In the genomic region with DNA sequence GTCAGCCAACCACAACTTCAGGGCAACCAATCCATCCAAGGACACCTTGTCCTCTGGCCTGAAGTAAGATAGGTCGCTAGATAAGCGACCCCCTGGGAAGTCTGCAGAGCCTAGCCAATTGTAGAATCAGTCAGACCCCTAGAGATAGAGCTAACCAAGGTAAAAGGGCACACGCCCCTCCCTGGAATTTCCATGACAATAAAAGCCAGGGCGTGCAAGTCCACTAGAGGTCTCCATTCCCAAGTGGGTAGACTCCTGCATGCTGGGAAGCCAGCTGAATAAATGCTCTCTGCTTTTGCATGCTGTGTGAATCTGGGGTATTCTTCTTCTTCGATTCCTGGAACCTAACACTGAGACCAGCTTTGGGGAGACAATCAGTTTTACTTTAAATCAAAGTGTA, we compare ENCODE assay signal across 32 mouse cellular contexts. TPM values are rescaled to one million over a fixed set of nuclear protein-coding genes. Genes with fewer than 3 reads are reported as not detected.
DNase-seq lines count a peak whose midpoint lies in the region; ATAC-seq and TF ChIP-seq lines count a peak whose summit lies in the region.
"Had no signal": no experiment of that assay in that cellular context is flagged by ENCODE, and none has a peak within 500 bp of the region (broad histone marks: within the 10 kb centered on the region; RNA-seq: fewer than 3 reads in every experiment).

No protein-coding gene starts in this region.

- no peak for DNase-seq in heart, adult 2 months
- DNase-seq in heart, postnatal 14 days, result no peak
- no peak for DNase-seq in liver, postnatal 0 days
- peak; percentile 97 for DNase-seq in R1 (ENCODE audit: low read depth, low spot score)
- DNase-seq in gastrocnemius, postnatal 25 days, result no peak
- DNase-seq in lung, postnatal 36 days, result no peak
- DNase-seq: adrenal gland, adult 2 months; adrenal gland, postnatal 36 days; cerebellum, adult 2 months; gastrocnemius, postnatal 36 days; heart, adult 18-20 months; heart, postnatal 10 days; kidney, adult 18-20 months; kidney, postnatal 36 days; liver; lung, adult 18-20 months; midbrain, embryonic 14.5 days; spleen, adult 18-20 months; thymus, postnatal 36 days had no signal

- H3K4me3 ChIP-seq in heart, adult 2 months, result no peak overlapping the region
- no peak overlapping the region for H3K4me3 ChIP-seq in liver, postnatal 0 days (ENCODE audit: low read depth, low read length)
- H3K4me3 ChIP-seq in liver, embryonic 12.5 days, result no peak overlapping the region
- H3K4me3 ChIP-seq: heart, embryonic 13.5 days; hindbrain, embryonic 10.5 days; hindbrain, embryonic 15.5 days had no signal

- no peak for TF ChIP-seq POLR2A in heart, adult 2 months (IDR thresholded peaks at IDR 0.05; ENCODE audit: insufficient read depth, low read depth, low read length)

- no peak for TF ChIP-seq EP300 in heart, adult 2 months (IDR thresholded peaks at IDR 0.05; ENCODE audit: insufficient read depth, low read depth, low read length)
- no peak for TF ChIP-seq EP300 in liver, postnatal 0 days (IDR thresholded peaks at IDR 0.05; ENCODE audit: low read depth)

- 74% methylated on average over 5 of the region's 5 CpGs for WGBS in heart, adult 2 months
- 48% methylated on average over 5 of the region's 5 CpGs for WGBS in liver, postnatal 0 days (ENCODE audit: insufficient replicate concordance)
- WGBS in liver, embryonic 12.5 days (ENCODE audit: insufficient replicate concordance), result 40% methylated on average over 5 of the region's 5 CpGs

- H3K36me3 ChIP-seq in heart, adult 2 months (ENCODE audit: control insufficient read depth, insufficient read depth, low read length), result no peaks in the 10 kb centered on the region
- H3K36me3 ChIP-seq in liver, postnatal 0 days (replicated peaks; ENCODE audit: insufficient read depth, low read length), result no peaks in the 10 kb centered on the region
- no peaks in the 10 kb centered on the region for H3K36me3 ChIP-seq in liver, embryonic 12.5 days
- H3K36me3 ChIP-seq: heart, embryonic 13.5 days; hindbrain, embryonic 10.5 days; hindbrain, embryonic 15.5 days had no signal

- H3K27me3 ChIP-seq in heart, adult 2 months (ENCODE audit: control insufficient read depth, insufficient read depth, low read length), result peaks cover 1% of the 10 kb centered on the region
- 0 out of 2 replicates have a peak, but pooled peaks cover 2% of the 10 kb centered on the region for H3K27me3 ChIP-seq in liver, postnatal 0 days (ENCODE audit: insufficient read depth, low read length)
- peaks cover 76% of the 10 kb centered on the region for H3K27me3 ChIP-seq in liver, embryonic 12.5 days (replicated peaks)
- H3K27me3 ChIP-seq: hindbrain, embryonic 15.5 days had no signal

- H3K9ac ChIP-seq in heart, adult 2 months (ENCODE audit: low read depth, low read length), result no peak overlapping the region
- no peak overlapping the region for H3K9ac ChIP-seq in liver, postnatal 0 days (replicated peaks)
- no peak overlapping the region for H3K9ac ChIP-seq in liver, embryonic 12.5 days
- H3K9ac ChIP-seq: heart, embryonic 13.5 days; hindbrain, embryonic 15.5 days had no signal

- H3K9me3 ChIP-seq in liver, postnatal 0 days (ENCODE audit: low read length), result no peaks in the 10 kb centered on the region
- H3K9me3 ChIP-seq in liver, embryonic 12.5 days (replicated peaks), result no peaks in the 10 kb centered on the region
- H3K9me3 ChIP-seq: heart, embryonic 13.5 days; hindbrain, embryonic 10.5 days; hindbrain, embryonic 15.5 days had no signal

- H3K79me2 ChIP-seq in heart, adult 2 months (replicated peaks; ENCODE audit: control insufficient read depth, insufficient read depth, low read length), result no peaks in the 10 kb centered on the region

- intact Hi-C loops in heart, adult 2 months (cut with DNase I), result no loop called here
- intact Hi-C loops in heart, postnatal 14 days (cut with DNase I), result no loop called here

- H3K4me2 ChIP-seq in liver, postnatal 0 days (ENCODE audit: low read depth, low read length), result no peak overlapping the region
- H3K4me2 ChIP-seq in liver, embryonic 12.5 days, result no peak overlapping the region
- H3K4me2 ChIP-seq: heart, embryonic 13.5 days; hindbrain, embryonic 15.5 days had no signal

- TF ChIP-seq CTCF in heart, adult 2 months (IDR thresholded peaks at IDR 0.05), result peak; percentile 30
- TF ChIP-seq CTCF in liver, postnatal 0 days (IDR thresholded peaks at IDR 0.05; ENCODE audit: low read depth), result 0 out of 2 replicates have a peak, but pooled peaks have one; percentile 2

- no peak for ATAC-seq in liver, postnatal 0 days
- ATAC-seq in liver, embryonic 12.5 days, result no peak
- ATAC-seq: forebrain, embryonic 14.5 days; inflammation-experienced regulatory T-cells, adult 6 months had no signal

- H3K4me1 ChIP-seq in heart, adult 2 months (ENCODE audit: control insufficient read depth, insufficient read depth, low read length), result peaks cover 8% of the 10 kb centered on the region
- H3K4me1 ChIP-seq in liver, postnatal 0 days (ENCODE audit: insufficient read depth), result no peaks in the 10 kb centered on the region
- H3K4me1 ChIP-seq in liver, embryonic 12.5 days, result no peaks in the 10 kb centered on the region

- H3K27ac ChIP-seq in heart, adult 2 months, result no peak overlapping the region
- no peak overlapping the region for H3K27ac ChIP-seq in liver, postnatal 0 days (ENCODE audit: low read depth)
- no peak overlapping the region for H3K27ac ChIP-seq in liver, embryonic 12.5 days
- H3K27ac ChIP-seq: heart, embryonic 13.5 days; hindbrain, embryonic 10.5 days had no signal

RNA-seq across cellular contexts. Expression of a gene that starts 18.1 kb away (rescaled TPM):
- 10 to 100 TPM; 75.0 to 75.5 TPM for total RNA-seq in heart, adult 2 months (2021)
- polyA plus RNA-seq in heart, adult 2 months (2012; rRNA removed), result 25.3 and 32.9 TPM in 2 replicates
- 10 to 100 TPM; 70.0 to 72.5 TPM for total RNA-seq in heart, postnatal 14 days (2021)
- polyA plus RNA-seq in liver, postnatal 0 days (2015; fragmentation: Nextera tagmentation; extraction: Ambion mirVana), result 17.5 and 20.0 TPM in 2 replicates
- 9.4 and 10.2 TPM in 2 replicates for polyA plus RNA-seq in liver, embryonic 12.5 days (2016; fragmentation: Nextera tagmentation; extraction: Ambion mirVana)
- 10 to 100 TPM; 41.5 to 43.0 TPM for total RNA-seq in gastrocnemius, postnatal 25 days (2021)

RNA-seq across cellular contexts. Expression of a gene that starts 20.1 kb away (rescaled TPM):
- not detected for total RNA-seq in heart, adult 2 months (2021)
- polyA plus RNA-seq in heart, adult 2 months (2012; rRNA removed), result not detected in 2 replicates
- total RNA-seq in heart, postnatal 14 days (2021), result not detected
- not detected in 2 replicates for polyA plus RNA-seq in liver, postnatal 0 days (2015; fragmentation: Nextera tagmentation; extraction: Ambion mirVana)
- polyA plus RNA-seq in liver, embryonic 12.5 days (2016; fragmentation: Nextera tagmentation; extraction: Ambion mirVana), result not detected in 2 replicates
- not detected for total RNA-seq in gastrocnemius, postnatal 25 days (2021)
- total RNA-seq: gastrocnemius, adult 18-20 months; gastrocnemius, postnatal 36 days; heart, adult 18-20 months; heart, postnatal 10 days; neutrophil, adult 5-6 weeks had no signal
- polyA plus RNA-seq: embryonic facial prominence, embryonic 11.5 days; heart, embryonic 13.5 days; hindbrain, embryonic 10.5 days; inflammation-experienced regulatory T-cells, adult 6 months; limb, embryonic 11.5 days; lung, postnatal 0 days; neural tube, embryonic 11.5 days; stomach, embryonic 16.5 days had no signal

RNA-seq across cellular contexts. Expression of a gene that starts 37.7 kb away (rescaled TPM):
- total RNA-seq in heart, adult 2 months (2021), result 10 to 100 TPM; 12.0 to 12.7 TPM
- 6.9 and 7.1 TPM in 2 replicates for polyA plus RNA-seq in heart, adult 2 months (2012; rRNA removed)
- total RNA-seq in heart, postnatal 14 days (2021), result 1 to 10 TPM; 8.4 to 8.7 TPM
- polyA plus RNA-seq in liver, postnatal 0 days (2015; fragmentation: Nextera tagmentation; extraction: Ambion mirVana), result 5.5 and 6.1 TPM in 2 replicates
- polyA plus RNA-seq in liver, embryonic 12.5 days (2016; fragmentation: Nextera tagmentation; extraction: Ambion mirVana), result 1.3 and 1.4 TPM in 2 replicates
- 1 to 10 TPM; 4.2 to 5.5 TPM for total RNA-seq in gastrocnemius, postnatal 25 days (2021)

RNA-seq across cellular contexts. Expression of a gene that starts 48.6 kb away (rescaled TPM):
- total RNA-seq in heart, adult 2 months (2021), result 1 to 10 TPM; 1.4 TPM
- 1.9 and 3.3 TPM in 2 replicates for polyA plus RNA-seq in heart, adult 2 months (2012; rRNA removed)
- total RNA-seq in heart, postnatal 14 days (2021), result 1 to 10 TPM; 2.1 to 2.2 TPM
- polyA plus RNA-seq in liver, postnatal 0 days (2015; fragmentation: Nextera tagmentation; extraction: Ambion mirVana), result 17.7 and 24.2 TPM in 2 replicates
- polyA plus RNA-seq in liver, embryonic 12.5 days (2016; fragmentation: Nextera tagmentation; extraction: Ambion mirVana), result 5.1 and 5.8 TPM in 2 replicates
- 1 to 10 TPM in 1 of 2 experiments, under 1 TPM in 1; 0.82 to 1.2 TPM for total RNA-seq in gastrocnemius, postnatal 25 days (2021)
- total RNA-seq: neutrophil, adult 5-6 weeks had no signal
- polyA plus RNA-seq: inflammation-experienced regulatory T-cells, adult 6 months had no signal
